Mouse (Mus musculus) neural tube, embryonic 12.5 days (tissue): ENCODE measurements at regions not wholly inside any gene's neighbourhood (a gene's known extent, or its start where the extent isn't known, plus 50 kb on each side); places are given as distances from the start of the nearest gene placed in this dataset.

Experiments used
- ATAC-seq: fragments of 200-750 bp; cut with Nextera tagmentation; 2 replicates; pipeline ENCODE4 v1.8.0; 2017; ENCODE audit warnings: low read depth, mild to moderate bottlenecking, moderate TSS enrichment, moderate library complexity; ENCODE audit not compliant: low FRiP score
- H3K27ac ChIP-seq: fragments of 300-500 bp; sonication (generic); 2 replicates; pipeline ENCODE4 v1.5.1; 2016
- H3K27me3 ChIP-seq: fragments of 300-500 bp; sonication (generic); replicated peaks from 2 replicates; pipeline ENCODE4 v1.6.1; 2016; ENCODE audit warnings: mild to moderate bottlenecking
- H3K36me3 ChIP-seq: fragments of 300-500 bp; sonication (generic); 2 replicates; pipeline ENCODE4 v1.6.1; 2016; ENCODE audit warnings: mild to moderate bottlenecking
- H3K4me1 ChIP-seq: fragments of 300-500 bp; sonication (generic); 2 replicates; pipeline ENCODE4 v1.6.1; 2016
- H3K4me2 ChIP-seq: fragments of 300-500 bp; sonication (generic); replicated peaks from 2 replicates; pipeline ENCODE4 v1.6.1; 2016; ENCODE audit warnings: mild to moderate bottlenecking
- H3K4me3 ChIP-seq: fragments of 300-500 bp; sonication (generic); 2 replicates; pipeline ENCODE4 v1.5.1; 2016
- H3K9ac ChIP-seq: fragments of 300-500 bp; sonication (generic); 2 replicates; pipeline ENCODE4 v1.6.1; 2016; ENCODE audit warnings: mild to moderate bottlenecking
- H3K9me3 ChIP-seq: fragments of 300-500 bp; sonication (generic); 2 replicates; pipeline ENCODE4 v1.6.1; 2016; ENCODE audit warnings: mild to moderate bottlenecking
- WGBS: fragments of 180-500 bp; shearing (Covaris S2); methylation state at CpG from one replicate; pipeline ENCODE4 v1.1.7; 2016; 5-methylcytosine and 5-hydroxymethylcytosine counted together

GRCm38 (mm10) chr13:72852896-72853295 lies 224.3 kb downstream of the Irx2 start:
- Histone ChIP-seq H3K36me3 (no peaks in the 10 kb centered on the region), H3K4me1 (no peaks in the 10 kb centered on the region), H3K9me3 (no peaks in the 10 kb centered on the region), H3K9ac (no peak overlapping the region), H3K4me3 (no peak overlapping the region), H3K27ac (no peak overlapping the region), H3K27me3 (no peaks in the 10 kb centered on the region; the same call in 1 of the 2 replicates), H3K4me2 (no peak overlapping the region)
- 58% methylated on average over 4 of the region's 4 CpGs for WGBS
- no peak for ATAC-seq

- Histone ChIP-seq H3K36me3 (no peaks in the 10 kb centered on the region), H3K27me3 (no peaks in the 10 kb centered on the region), H3K9ac (no peak overlapping the region), H3K27ac (no peak overlapping the region), H3K4me1 (no peaks in the 10 kb centered on the region), H3K9me3 (no peaks in the 10 kb centered on the region), H3K4me2 (no peak overlapping the region), H3K4me3 (no peak overlapping the region)
- ATAC-seq: no peak
These were observed 247.3 kb downstream of the Irx2 start for GRCm38 (mm10) chr13:72875921-72876320.

GRCm38 (mm10) chr13:72894982-72895381 lies 266.4 kb downstream of the Irx2 start:
- no peaks in the 10 kb centered on the region for H3K9me3 ChIP-seq
- no peak overlapping the region for H3K4me2 ChIP-seq
- H3K4me1 ChIP-seq: peaks cover 12% of the 10 kb centered on the region; the same call in 1 of the 2 replicates
- peak; percentile 84 for ATAC-seq
- no peak overlapping the region for H3K27ac ChIP-seq
- no peak overlapping the region for H3K9ac ChIP-seq
- H3K36me3 ChIP-seq: no peaks in the 10 kb centered on the region
- H3K27me3 ChIP-seq: peaks cover 41% of the 10 kb centered on the region
- H3K4me3 ChIP-seq: no peak overlapping the region
- WGBS: 17% methylated on average over 11 of the region's 11 CpGs

GRCm38 (mm10) chr13:72902576-72902975 lies 274.0 kb downstream of the Irx2 start:
- 37% methylated on average over 2 of the region's 2 CpGs for WGBS
- ATAC-seq: no peak

GRCm38 (mm10) chr13:72918895-72919294 lies 290.3 kb downstream of the Irx2 start:
- H3K4me3 ChIP-seq: no peak overlapping the region
- no peaks in the 10 kb centered on the region for H3K27me3 ChIP-seq
- 84% methylated on average over 4 of the region's 4 CpGs for WGBS
- no peak overlapping the region for H3K9ac ChIP-seq
- H3K9me3 ChIP-seq: no peaks in the 10 kb centered on the region
- H3K4me2 ChIP-seq: no peak overlapping the region
- H3K4me1 ChIP-seq: no peaks in the 10 kb centered on the region
- no peaks in the 10 kb centered on the region for H3K36me3 ChIP-seq
- no peak overlapping the region for H3K27ac ChIP-seq
- no peak for ATAC-seq

More at GRCm38 (mm10) chr13:72902576-72902975, 274.0 kb downstream of the Irx2 start:
- no peaks in the 10 kb centered on the region for H3K9me3 ChIP-seq
- H3K27ac ChIP-seq: no peak overlapping the region
- H3K9ac ChIP-seq: no peak overlapping the region
- H3K36me3 ChIP-seq: no peaks in the 10 kb centered on the region
- no peak overlapping the region for H3K4me2 ChIP-seq
- H3K4me1 ChIP-seq: no peaks in the 10 kb centered on the region
- no peak overlapping the region for H3K4me3 ChIP-seq
- peaks cover 13% of the 10 kb centered on the region for H3K27me3 ChIP-seq

GRCm38 (mm10) chr13:72920368-72920767 lies 291.7 kb downstream of the Irx2 start:
- no peak for ATAC-seq
- Histone ChIP-seq H3K4me1 (no peaks in the 10 kb centered on the region), H3K9ac (no peak overlapping the region), H3K27ac (no peak overlapping the region), H3K27me3 (no peaks in the 10 kb centered on the region), H3K9me3 (no peaks in the 10 kb centered on the region), H3K36me3 (no peaks in the 10 kb centered on the region), H3K4me2 (no peak overlapping the region), H3K4me3 (no peak overlapping the region)
- 42% methylated on average over 1 of the region's 1 CpGs for WGBS

GRCm38 (mm10) chr13:72924560-72925135 lies 296.0 kb downstream of the Irx2 start:
- Histone ChIP-seq H3K4me3 (no peak overlapping the region), H3K27ac (no peak overlapping the region), H3K36me3 (no peaks in the 10 kb centered on the region), H3K9ac (no peak overlapping the region), H3K4me2 (no peak overlapping the region), H3K27me3 (no peaks in the 10 kb centered on the region; the same call in 1 of the 2 replicates), H3K4me1 (no peaks in the 10 kb centered on the region), H3K9me3 (no peaks in the 10 kb centered on the region)
- ATAC-seq: no peak
- WGBS: 45% methylated on average over 6 of the region's 6 CpGs

- Histone ChIP-seq H3K36me3 (no peaks in the 10 kb centered on the region), H3K9ac (no peak overlapping the region), H3K4me2 (no peak overlapping the region), H3K9me3 (no peaks in the 10 kb centered on the region), H3K4me1 (no peaks in the 10 kb centered on the region), H3K27me3 (no peaks in the 10 kb centered on the region), H3K27ac (no peak overlapping the region), H3K4me3 (no peak overlapping the region)
- 91% methylated on average over 4 of the region's 4 CpGs for WGBS
- no peak for ATAC-seq
These were observed 308.6 kb downstream of the Irx2 start for GRCm38 (mm10) chr13:72937246-72937645.

- Histone ChIP-seq H3K36me3 (no peaks in the 10 kb centered on the region), H3K9ac (no peak overlapping the region), H3K27ac (no peak overlapping the region), H3K4me1 (no peaks in the 10 kb centered on the region), H3K4me3 (no peak overlapping the region), H3K27me3 (no peaks in the 10 kb centered on the region), H3K4me2 (no peak overlapping the region), H3K9me3 (no peaks in the 10 kb centered on the region)
- no peak for ATAC-seq
- 69% methylated on average over 13 of the region's 13 CpGs for WGBS
These were observed 309.7 kb downstream of the Irx2 start for GRCm38 (mm10) chr13:72938156-72938874.

- Histone ChIP-seq H3K4me1 (no peaks in the 10 kb centered on the region), H3K4me3 (no peak overlapping the region), H3K27ac (no peak overlapping the region), H3K4me2 (no peak overlapping the region), H3K36me3 (no peaks in the 10 kb centered on the region), H3K9ac (no peak overlapping the region), H3K27me3 (no peaks in the 10 kb centered on the region), H3K9me3 (no peaks in the 10 kb centered on the region)
- 60% methylated on average over 7 of the region's 7 CpGs for WGBS
- ATAC-seq: no peak
These were observed 312.7 kb upstream of the Irx4 start for GRCm38 (mm10) chr13:72947374-72948165.

- ATAC-seq: no peak
These were observed 301.4 kb upstream of the Irx4 start for GRCm38 (mm10) chr13:72958616-72959518.

More at GRCm38 (mm10) chr13:72958616-72959518, 301.4 kb upstream of the Irx4 start:
- Histone ChIP-seq H3K4me3 (no peak overlapping the region), H3K4me1 (peaks cover 13% of the 10 kb centered on the region), H3K36me3 (no peaks in the 10 kb centered on the region), H3K27me3 (no peaks in the 10 kb centered on the region; the same call in 1 of the 2 replicates), H3K27ac (no peak overlapping the region), H3K9me3 (no peaks in the 10 kb centered on the region), H3K4me2 (peak overlapping the region; percentile 23; the same call in 1 of the 2 replicates), H3K9ac (no peak overlapping the region)
- 22% methylated on average over 15 of the region's 15 CpGs for WGBS
